22 mouse cellular contexts compared by ENCODE assay signal in the genomic region with DNA sequence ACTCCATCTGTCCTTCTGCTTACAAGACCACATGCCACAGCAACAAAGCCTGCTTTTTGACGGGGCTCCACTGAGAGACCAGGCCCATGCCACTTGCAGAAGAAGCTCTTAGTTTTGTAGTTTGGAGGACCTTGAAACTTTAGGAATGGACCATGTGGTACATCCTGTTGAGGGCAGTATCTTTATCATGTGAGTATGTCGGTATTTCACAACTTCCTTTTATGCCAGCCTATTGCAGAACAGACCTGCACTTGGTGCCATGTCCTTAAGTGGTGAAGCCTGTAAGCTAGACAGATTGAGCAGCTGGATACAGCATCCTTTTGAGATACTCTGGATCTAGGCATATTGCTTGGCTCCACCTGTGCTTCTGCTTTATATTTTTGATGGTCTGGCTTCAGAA. TPM values are rescaled to one million over a fixed set of nuclear protein-coding genes. Genes with fewer than 3 reads are reported as not detected.
"Had no signal": no experiment of that assay in that cellular context is flagged by ENCODE, and none has a peak within 500 bp of the region (broad histone marks: within the 10 kb centered on the region; RNA-seq: fewer than 3 reads in every experiment).

No protein-coding gene starts in this region.

- ATAC-seq: intestine, embryonic 16.5 days; liver, postnatal 0 days; lung, postnatal 0 days had no signal

- H3K4me2 ChIP-seq: limb, embryonic 12.5 days; limb, embryonic 15.5 days; liver, embryonic 11.5 days; lung, embryonic 14.5 days; stomach, embryonic 15.5 days had no signal

- H3K4me3 ChIP-seq: limb, embryonic 12.5 days; limb, embryonic 15.5 days; stomach, embryonic 15.5 days had no signal

- H3K9me3 ChIP-seq: limb, embryonic 12.5 days; limb, embryonic 15.5 days; stomach, embryonic 15.5 days had no signal

- H3K36me3 ChIP-seq: limb, embryonic 12.5 days; limb, embryonic 15.5 days; stomach, embryonic 15.5 days had no signal

- H3K4me1 ChIP-seq: limb, embryonic 12.5 days; limb, embryonic 15.5 days; stomach, embryonic 15.5 days had no signal

- H3K27ac ChIP-seq: limb, embryonic 12.5 days; limb, embryonic 15.5 days; liver, embryonic 14.5 days; macrophage; stomach, embryonic 15.5 days had no signal

- DNase-seq: kidney, adult 18-20 months; kidney, adult 9 months; kidney, postnatal 14 days; kidney, postnatal 4 days; liver, postnatal 0 days; lung, embryonic 14.5 days; midbrain, embryonic 14.5 days; right cerebral cortex, adult 18-20 months; right cerebral cortex, postnatal 14 days; right cerebral cortex, postnatal 4 days; thymus, adult 2 months; thymus, postnatal 14 days; thymus, postnatal 4 days had no signal

- H3K9ac ChIP-seq: limb, embryonic 12.5 days; limb, embryonic 15.5 days; liver, embryonic 14.5 days; liver, postnatal 0 days; lung, embryonic 14.5 days; stomach, embryonic 15.5 days had no signal

- H3K27me3 ChIP-seq: limb, embryonic 12.5 days; limb, embryonic 15.5 days; stomach, embryonic 15.5 days had no signal

RNA-seq across cellular contexts. Expression of gene Ptprn2, which starts 12.3 kb away (rescaled TPM):
- polyA plus RNA-seq: kidney, embryonic 16.5 days had no signal
